Mouse (Mus musculus): ENCODE measurements around the gene Pip5k1a.
"Not testable (repeated sequence)": the region's sequence is repeated elsewhere in the genome, so short reads cannot be mapped to it uniquely, and the experiment has no call there.

The Pip5k1a gene

GRCm38 (mm10) chr3:95112760-95113159, 6.0 kb upstream of the Pip5k1a start:
- DNase-seq (ENCODE audit: low read depth): no peak

DNA sequence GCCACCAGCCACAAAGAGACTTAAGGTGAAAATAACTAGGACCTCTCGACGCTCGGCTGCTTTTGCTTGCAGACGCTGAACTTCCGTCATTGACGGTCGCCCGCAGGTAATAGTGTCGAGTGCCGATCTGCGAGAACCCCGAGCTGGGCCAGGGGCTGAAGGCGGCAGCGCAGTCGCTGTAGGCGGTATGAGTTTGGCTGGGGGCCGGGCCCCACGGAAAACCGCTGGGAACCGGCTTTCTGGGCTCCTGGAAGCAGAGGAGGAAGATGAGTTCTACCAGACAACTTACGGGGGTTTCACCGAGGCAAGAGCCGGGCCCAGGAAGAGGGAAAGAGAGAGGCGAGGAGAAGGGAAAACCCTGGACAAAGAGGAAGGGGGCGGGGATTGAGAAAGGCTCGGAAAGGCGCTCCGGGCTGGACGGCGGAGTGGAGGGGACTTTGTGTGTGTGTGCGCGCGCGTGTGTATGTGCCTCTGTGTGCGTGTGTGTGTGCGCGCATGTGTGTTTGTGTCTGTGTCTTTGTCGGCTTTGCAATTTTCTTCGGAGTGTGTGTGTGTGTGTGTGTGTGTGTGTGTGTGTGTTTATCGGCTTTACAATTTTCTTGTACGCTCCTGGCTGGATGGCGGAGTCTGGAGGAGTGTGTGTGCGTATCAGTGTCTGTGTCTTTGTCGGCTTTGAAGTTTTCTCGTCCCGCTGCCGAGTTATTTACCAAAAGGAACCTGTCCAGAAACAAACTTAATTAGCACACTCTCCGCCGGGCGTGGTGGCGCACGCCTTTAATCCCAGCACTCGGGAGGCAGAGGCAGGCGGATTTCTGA, 4.4 kb upstream of the Pip5k1a start, which contains the start of gene Vps72:
Gene Vps72, plus strand, starts transcription at position 112 of the 816 bp plus-strand sequence.
- DNase-seq (ENCODE audit: low read depth): peak; percentile 77

DNA sequence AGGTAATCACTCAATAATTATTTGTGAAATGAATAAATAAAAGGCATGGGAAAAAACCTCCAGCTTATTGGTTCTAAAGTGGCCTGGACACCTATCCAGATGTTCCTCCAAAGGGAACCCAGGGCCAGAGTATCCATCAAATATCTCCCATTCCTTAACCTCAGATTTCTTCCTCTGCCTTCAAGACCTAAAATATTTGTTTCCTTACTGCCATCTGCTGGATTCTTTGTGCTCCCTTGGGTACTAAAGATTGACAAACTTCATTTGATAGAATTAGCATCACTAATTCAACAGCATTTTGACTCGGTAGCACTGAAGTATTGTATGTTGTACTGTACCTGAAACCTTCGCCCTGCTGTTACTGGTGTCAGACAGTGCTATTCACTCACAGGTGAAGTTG, 1.2 kb upstream of the Pip5k1a start:
- peak; percentile 42 for DNase-seq (ENCODE audit: low read depth)

- not testable (repeated sequence) for DNase-seq (ENCODE audit: low read depth)
These were observed 578 bp upstream of the Pip5k1a start for GRCm38 (mm10) chr3:95107308-95107707.

GRCm38 (mm10) chr3:95105586-95106337, 968 bp downstream of the Pip5k1a start:
- DNase-seq (ENCODE audit: low read depth): no peak

DNA sequence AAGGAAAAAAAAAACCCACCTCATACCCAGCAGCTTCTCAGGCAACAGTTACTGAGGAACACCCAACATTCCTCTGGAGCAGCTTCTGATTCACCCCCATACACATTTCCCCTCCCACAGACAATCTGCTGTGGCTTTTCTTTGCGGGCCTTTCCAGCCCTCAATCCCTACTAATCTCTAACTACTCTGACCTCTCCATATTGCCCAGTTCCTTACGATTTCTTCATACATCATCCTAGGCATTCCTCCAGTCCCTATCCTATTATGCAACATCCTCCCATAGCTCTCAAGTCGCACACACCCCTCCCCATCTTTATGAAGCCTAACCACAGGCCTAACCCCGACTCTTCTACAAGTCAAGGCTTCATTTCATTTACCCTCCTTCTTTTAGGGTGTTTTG, 1.6 kb downstream of the Pip5k1a start:
- DNase-seq (ENCODE audit: low read depth): no peak

DNA sequence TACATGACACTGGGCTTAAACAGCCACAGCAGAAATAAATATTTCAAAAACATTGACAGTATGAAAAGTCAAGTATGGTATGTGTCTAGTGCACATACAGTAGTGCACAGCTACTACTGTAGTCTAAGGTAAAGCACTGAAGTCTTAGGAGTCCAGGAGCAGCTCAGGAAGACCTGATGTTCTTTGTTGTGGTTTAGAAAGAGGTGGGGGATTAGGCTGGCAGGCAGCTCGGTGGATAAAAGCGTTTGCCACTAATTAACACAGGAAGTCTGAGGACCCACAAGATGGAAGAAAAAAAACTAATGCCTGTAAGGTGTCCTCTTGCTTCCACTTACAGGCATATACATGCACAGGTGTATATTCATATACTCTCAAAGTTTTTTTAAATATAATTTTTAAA, 5.9 kb downstream of the Pip5k1a start:
- DNase-seq (ENCODE audit: low read depth): no peak

GRCm38 (mm10) chr3:95088071-95088470, 18.7 kb downstream of the Pip5k1a start:
- DNase-seq (ENCODE audit: low read depth): no peak

- no peak for DNase-seq (ENCODE audit: low read depth)
These were observed 35.1 kb downstream of the Pip5k1a start for GRCm38 (mm10) chr3:95071606-95072005.

DNA sequence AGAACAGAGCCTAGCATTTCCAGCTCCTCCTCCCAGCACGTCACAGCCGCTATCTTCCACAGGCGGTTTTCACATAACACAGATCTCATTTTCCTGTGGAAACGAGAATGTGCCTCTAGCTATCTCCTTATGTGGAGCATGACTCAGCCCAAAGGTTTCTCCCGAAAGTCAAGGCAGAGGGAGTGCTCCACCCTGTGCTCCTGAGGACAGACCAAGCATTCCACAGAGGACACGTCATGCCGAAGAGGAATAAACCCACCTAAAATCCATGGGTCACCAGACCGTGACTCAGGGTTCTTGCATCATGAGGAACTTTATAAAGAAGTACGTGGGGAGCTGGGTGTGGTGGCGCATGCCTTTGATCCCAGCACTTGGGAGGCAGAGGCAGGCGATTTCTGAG, 40.2 kb downstream of the Pip5k1a start:
- no peak for DNase-seq (ENCODE audit: low read depth)

- DNase-seq (ENCODE audit: low read depth): no peak
These were observed 40.6 kb downstream of the Pip5k1a start for GRCm38 (mm10) chr3:95066095-95066494.

DNA sequence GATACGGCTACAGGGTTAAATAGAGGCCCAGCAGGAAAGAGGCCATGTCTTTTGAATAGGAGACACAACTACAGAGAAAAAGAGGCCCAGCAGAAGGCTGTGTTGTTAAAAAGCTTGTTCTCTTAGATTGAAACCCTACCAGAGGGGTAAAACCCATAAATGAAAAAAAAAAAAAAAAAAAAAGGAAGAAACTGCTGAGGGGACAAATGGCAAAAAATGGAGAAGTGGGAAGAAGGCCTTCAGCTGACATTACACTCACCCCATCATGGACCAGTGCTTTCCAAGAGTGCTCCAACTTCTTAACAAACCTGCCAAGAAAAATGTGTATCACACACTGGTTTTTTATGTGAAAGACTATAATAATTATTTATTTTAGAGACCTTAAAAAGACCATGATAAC, 41.2 kb downstream of the Pip5k1a start:
- no peak for DNase-seq (ENCODE audit: low read depth)

DNA sequence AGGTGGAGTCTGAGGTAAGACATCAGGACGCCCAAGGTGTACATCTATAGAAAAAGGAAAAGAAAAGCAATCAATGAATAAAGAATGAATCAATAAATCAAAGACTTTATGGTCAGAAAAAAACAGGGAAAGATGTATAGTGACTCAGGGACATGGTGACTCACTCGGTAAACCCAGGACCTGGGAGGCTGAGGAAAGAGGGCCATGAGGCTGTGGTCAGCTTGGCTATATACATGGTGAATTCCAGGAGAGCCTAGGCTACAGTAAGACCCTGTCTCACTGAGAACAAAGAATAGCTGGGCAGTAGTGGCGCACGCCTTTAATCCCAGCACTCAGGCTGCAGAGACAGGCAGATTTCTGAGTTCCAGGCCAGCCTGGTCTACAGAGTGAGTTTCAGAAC, 43.0 kb downstream of the Pip5k1a start:
- DNase-seq (ENCODE audit: low read depth): no peak

DNA sequence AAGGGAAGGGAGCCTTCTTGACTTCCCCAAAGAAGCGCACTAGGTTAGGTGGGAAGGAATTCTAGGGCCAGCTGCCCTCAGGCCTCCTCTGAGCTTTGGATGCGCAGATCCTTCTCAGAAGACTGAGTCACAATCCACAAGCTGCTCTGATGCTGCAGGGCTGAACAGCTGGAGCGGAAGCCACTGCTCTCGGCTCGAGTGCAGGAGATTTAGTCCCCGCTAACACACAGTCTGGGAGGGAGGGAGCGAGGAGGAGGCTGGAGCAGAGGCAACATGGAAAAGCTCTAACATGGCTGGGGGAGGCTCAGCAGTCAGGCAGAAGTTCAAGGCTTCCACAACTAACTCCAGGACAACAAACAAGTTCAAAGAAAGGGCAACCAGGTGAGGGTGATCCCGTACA, 48.7 kb downstream of the Pip5k1a start:
- DNase-seq (ENCODE audit: low read depth): no peak

DNA sequence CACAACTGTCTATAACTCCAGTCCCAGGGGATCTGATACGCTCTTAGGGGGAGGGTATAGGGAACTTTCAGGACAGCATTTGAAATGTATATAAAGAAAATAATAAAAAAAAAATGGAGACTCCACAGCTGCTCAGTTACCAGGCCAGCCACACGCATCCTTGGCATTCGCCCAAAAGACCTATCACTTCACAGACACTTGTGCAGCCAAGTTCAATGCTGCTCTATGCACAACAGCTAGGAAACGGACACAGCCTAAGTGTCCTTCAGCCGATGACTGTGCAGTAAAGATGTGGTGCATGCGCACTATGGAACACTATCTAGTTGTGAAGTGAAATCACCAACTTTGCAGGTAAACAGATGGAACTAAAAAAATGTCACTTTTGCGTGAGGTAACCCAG, 50.5 kb downstream of the Pip5k1a start:
- no peak for DNase-seq (ENCODE audit: low read depth)

DNA sequence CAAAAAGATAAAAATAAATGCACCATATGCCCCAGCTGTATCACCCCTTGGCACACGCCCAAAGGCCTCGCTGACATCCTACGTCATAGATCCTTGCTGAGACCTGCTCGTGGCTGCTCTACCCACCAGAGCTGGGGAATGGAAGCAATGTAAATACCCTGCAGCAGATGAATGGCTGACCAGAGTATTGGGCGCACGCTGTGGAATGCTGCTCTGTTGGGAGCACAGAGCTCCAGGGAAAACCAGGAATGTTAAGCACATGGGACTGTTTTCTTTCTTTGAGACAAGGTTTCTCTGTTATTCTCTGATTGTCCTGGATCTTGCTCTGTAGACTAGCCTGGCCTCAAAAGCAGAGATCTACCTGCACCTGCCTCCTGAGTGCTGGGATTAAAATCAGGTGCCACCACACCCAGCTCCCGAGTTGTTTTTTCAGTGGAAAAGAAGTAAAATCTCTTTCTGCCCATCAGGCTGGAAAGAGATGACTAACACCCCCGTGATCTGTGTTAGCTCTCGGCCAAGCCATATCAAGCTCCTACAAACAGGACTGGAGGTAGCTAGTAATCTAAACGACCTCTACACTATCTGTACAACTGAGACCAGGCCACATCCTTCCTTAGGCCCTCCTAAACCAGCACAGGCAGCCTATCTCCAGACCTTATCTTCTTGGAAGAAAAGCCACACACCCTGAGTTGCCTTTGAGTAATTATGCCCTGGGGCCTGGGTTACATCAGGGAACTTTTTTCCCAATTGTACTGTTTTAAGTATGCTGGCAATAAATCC, 52.1 kb downstream of the Pip5k1a start:
- peak; percentile 60 for DNase-seq (ENCODE audit: low read depth)

DNA sequence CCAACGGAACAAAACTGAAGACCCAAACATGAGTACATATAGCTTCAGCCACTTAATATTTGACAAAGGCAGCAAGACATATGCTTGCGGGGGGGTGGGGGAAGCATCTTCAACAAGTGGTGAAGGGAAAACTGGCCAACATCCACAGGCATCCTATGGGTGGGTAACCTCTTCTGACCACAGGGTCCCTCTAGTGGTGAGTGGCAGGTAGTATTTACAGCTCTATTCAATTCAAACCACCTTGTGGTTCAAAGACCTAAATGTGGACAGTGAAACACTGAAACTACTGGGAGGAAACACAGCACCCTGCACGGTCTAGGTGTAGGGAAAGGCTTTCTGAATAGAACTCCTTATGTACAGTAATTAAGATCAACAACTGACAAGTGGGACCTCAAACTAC, 53.0 kb downstream of the Pip5k1a start:
- peak; percentile 63 for DNase-seq (ENCODE audit: low read depth)

GRCm38 (mm10) chr3:95052959-95053358, 53.8 kb downstream of the Pip5k1a start:
- peak; percentile 68 for DNase-seq (ENCODE audit: low read depth)

DNA sequence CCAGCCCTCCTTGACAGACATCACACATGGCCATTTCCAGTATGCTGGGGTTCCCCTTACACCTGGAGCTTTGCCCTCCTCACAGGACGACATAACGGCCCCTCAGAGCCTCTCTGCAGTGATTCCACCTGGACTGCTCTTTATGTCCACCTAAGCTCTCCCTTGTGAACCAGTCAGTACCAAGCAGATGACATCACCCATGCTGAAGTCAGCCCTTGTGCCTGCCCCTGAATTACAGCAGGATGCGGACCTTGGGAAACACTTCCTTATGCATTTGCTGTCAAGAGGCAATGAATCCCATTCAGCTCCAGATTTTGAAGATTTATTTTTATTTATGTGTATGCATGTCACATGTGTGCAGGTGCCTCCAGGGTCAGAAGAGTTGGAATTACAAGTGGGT, 58.8 kb downstream of the Pip5k1a start:
- DNase-seq (ENCODE audit: low read depth): no peak

DNA sequence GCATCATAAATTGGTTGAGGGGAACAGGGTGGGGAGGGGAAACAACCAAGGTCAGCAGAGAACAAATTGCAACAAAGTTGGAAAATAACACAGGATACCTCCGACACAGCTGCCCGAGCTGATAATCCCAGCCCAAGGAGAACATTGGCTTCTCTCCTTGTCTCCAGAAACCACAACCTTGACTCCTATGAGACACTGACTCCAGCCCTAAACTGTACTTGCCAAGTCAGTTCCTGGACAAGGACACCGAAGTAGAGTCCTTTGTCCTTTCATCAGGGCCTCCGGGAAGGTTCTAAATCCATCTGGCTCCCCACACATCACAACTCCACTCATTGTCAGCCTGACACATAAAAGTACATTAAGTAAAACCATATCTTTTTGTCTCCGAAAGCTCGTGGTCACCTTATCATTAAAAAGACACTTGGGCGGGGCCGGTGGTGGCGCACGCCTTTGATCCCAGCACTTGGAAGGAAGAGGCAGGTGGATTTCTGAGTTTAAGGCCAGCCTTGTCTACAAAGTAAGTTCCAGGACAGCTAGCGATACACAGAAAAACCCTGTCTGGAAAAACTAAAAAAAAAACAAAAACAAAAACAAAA, 60.2 kb downstream of the Pip5k1a start:
- DNase-seq (ENCODE audit: low read depth): peak; percentile 62

DNA sequence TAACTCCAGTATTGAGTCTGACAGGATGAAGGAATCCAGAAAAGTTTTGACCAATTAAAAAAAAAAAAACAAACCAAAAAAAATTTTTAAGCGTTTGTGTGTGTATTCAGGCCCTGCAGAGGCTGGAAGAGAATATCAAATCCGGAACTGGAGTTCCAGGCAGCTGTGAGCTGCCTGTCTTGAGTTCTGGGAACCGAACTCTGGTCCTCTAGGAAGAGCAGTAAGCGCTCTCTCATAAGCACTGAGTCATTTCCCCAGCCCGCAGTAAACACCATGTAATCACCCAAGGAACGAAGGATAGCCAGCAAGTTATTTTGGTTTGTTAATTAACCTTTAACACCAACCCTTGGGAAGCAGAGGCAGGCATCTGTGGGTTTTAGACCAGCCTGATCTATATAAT, 63.5 kb downstream of the Pip5k1a start:
- DNase-seq (ENCODE audit: low read depth): no peak

DNA sequence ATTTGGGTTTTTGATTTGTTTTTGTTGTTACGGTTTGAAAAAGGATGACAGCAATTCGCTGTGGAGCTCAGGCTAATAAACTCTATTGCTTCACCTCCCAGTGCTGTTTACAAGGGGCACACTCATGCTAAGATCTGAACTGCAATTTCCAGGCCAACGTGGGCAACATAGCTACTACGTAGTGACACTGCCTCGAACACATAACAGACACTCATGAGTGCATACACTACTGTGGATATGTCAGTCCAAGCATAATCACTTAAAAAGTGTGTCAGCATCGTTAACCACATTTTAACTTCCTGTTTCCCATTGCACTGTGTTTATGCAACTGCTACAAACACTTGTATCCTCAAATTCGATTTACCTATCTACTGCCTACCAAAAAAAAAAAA, 63.9 kb downstream of the Pip5k1a start:
- no peak for DNase-seq (ENCODE audit: low read depth)
